Mouse (Mus musculus): Measurements from ENCODE around the gene Ddah1.
A peak's percentile ranks its signal among the peaks of the same experiment; 100 is the strongest.

Gene Ddah1

DNA sequence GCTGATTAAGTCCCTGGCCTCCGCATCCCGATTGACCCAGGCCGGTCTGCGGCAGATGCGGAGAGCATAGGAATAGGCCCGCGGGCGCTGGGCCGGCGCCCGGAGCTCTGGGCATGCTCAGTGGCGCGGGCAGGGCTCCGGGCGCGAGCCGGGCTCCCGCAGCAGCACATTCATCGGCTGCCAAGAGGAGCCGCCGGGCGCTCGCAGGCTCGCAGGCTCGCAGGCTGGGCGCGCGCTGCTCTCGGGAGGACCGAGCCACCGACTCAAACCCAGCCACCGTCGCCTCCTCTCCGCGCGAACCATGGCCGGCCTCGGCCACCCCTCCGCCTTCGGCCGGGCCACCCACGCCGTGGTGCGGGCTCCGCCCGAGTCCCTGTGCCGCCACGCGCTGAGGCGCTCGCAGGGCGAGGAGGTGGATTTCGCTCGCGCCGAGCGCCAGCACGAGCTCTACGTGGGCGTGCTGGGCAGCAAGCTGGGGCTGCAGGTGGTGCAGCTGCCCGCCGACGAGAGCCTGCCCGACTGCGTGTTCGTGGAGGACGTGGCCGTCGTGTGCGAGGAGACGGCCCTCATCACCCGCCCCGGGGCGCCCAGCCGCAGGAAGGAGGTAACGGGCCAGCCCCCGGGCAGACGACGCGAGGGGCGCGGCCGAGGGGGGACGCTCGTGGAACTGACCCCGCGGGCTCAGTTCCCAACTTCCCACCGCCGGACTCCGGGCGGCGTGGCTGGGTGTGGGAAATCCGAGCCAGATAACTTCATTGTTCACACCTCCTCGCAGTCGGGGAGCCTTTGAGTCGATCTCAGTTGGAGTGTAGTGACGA is at the start of gene Ddah1:
Ddah1 (plus strand) TSS at position 115 of the 818 bp plus-strand sequence.
- peak; percentile 47 to 63 for DNase-seq (ENCODE audit: low spot score in 2 of 2)

DNA sequence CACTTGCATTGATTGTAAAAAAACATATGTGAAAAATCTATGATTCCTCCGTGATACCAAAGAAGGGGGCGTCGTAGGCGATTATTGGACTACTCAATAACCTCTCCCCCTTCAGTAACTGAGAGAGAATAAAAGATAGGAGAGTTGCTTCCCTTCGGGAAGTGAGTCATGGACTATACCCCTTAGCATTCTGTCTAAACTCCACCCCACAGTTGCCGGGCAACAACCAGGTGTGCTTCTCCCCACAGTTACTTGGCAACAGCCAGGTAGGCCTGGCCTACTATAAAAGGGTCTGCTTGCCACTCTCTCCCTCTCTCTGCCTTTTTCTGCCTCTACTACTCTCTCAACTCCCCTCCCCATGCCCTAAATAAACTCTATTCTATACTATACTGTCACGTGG is 42.6 kb upstream of the Ddah1 start:
- DNase-seq (ENCODE audit: low spot score in 2 of 2) = no peak

DNA sequence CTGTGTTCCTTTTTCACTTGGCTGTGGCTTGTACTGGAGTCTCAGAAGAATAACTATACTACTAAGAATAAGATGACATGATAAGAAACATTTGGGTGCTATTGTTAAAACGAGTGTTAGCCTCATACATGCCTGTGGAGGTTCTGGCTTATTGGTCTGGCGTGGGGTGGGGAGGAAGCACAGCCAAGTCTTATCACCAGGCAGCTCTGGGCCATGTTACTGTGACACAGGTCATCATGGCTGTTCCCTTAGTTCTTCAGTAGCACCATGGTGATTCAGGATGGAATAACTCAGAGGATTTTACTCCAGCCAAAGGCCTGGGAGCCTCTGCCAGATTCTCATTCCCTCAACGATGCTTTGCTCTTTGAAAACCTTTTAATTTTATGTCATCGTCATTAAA is 38.8 kb upstream of the Ddah1 start:
- no peak for DNase-seq (ENCODE audit: low spot score in 2 of 2)

- DNase-seq (ENCODE audit: low spot score in 2 of 2) = no peak
These were observed 33.4 kb upstream of the Ddah1 start for GRCm38 (mm10) chr3:145725078-145725477.

DNA sequence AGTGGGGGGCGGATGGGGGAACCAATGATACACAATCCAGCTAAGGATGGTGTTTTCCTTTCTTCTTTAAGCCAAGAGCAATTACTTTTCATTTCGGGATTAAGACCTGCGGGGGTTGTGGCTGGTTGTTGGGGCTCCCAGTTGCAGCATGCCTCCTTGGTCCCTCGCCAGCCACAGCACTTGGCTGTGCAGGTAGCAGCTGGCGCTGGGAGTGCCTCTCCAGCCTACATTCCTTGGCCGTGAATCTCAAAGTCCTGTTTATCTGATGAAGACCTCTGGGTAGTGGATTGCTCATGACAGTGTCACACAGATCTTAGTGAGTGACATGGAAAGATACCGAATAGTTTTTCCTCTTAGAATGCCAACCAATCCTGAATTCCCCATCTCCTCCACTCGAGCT is 30.1 kb upstream of the Ddah1 start:
- no peak for DNase-seq (ENCODE audit: low spot score in 2 of 2)

GRCm38 (mm10) chr3:145729531-145729930 is 28.9 kb upstream of the Ddah1 start:
- no peak for DNase-seq (ENCODE audit: low spot score in 2 of 2)

DNA sequence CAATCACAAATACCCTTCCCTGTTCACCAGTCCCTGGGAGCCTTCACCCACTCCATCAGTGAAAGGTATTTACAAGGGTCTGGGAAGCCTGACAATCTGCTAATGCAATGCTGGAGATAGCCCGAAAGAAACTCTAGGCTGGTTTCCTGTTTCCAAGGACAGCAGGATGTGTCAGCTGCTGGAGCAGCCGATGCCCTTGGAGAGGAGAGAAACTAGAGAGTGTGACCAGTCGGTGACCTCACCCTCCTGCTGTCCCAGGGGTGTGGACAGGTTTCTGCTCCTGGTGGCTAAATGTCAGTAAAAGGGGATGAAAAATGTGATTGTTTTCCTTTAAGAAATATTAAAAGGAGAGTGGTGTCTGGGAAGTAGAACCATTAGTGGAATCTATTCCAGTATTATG is 28.4 kb upstream of the Ddah1 start:
- DNase-seq (ENCODE audit: low spot score in 2 of 2) = no peak

DNA sequence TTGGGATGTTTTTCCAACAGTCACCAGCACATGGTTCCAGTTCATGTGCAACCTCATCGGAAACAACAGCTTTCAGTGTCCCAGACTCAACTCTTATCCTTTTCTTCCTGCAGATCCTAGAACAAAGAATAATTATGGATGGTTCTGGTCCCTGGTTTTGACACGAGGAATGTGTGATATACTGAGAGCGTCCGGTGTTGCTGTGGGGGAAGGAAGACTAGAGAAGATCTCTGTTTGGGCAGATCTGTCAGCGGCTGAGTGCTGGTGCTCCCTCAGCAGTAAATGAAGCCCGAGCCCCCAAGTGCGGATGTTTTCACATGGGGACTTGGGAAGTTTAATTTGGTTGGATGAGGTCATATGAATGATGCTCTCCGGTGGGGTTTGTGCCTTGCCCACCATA is 23.6 kb upstream of the Ddah1 start:
- no peak for DNase-seq (ENCODE audit: low spot score in 2 of 2)

DNA sequence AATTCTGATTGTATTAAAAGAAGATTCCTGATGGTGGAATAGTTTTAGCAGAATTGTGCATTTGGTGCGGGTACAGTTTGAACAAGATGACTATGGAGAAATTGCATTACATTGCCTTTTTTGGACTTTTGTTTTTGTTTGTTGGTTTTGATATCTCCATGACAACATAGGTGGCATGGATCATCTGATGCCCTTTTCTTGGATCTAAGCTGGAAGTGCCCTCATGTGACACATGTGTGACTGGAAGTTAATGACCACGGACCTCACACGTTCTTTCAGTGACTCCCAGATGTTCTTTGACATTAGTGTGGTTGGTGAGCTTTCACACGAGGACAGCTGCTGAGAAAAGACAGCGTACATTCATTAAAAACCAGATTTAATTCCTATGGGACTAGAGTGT is 21.9 kb upstream of the Ddah1 start:
- DNase-seq (ENCODE audit: low spot score in 2 of 2) = no peak

DNA sequence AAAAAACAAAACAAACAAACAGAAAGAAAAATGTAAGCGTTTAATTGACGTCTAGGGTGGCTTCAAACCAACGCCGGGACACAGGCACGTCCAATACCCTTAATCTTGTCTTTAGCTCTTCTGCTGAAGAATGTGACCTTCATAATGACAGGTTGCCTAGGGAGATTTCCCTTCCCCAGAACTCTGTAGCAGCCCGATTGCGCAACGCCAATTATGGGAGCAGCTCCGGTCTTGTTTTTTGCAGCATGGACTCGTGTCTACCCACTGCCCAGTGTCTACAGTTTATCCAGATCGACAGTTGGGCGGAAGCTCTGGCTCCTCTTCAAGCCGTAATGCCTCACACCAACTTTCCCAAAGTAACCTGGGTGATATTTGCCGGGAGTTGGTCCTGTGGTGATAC is 19.8 kb upstream of the Ddah1 start:
- no peak for DNase-seq (ENCODE audit: low spot score in 2 of 2)

DNA sequence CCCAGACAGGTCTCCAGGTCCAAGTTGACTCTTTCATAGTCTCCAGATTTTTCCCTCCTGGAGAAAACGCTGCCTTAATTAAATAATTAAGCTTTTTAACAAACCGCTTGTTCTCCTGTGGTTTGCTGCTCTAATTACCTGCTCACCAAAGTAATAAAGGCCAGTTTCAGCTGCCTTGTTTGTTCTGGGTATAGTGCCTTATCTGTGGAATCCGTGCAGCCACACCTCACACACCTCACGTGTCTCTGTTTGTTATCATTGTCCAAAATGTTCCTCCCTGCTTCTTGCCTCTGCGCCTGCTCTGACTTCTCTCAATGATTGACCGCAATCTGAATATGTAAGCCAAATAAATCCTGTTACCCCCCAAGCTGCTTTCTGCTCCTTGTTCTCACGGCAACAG is 18.6 kb upstream of the Ddah1 start:
- no peak for DNase-seq (ENCODE audit: low spot score in 2 of 2)

DNA sequence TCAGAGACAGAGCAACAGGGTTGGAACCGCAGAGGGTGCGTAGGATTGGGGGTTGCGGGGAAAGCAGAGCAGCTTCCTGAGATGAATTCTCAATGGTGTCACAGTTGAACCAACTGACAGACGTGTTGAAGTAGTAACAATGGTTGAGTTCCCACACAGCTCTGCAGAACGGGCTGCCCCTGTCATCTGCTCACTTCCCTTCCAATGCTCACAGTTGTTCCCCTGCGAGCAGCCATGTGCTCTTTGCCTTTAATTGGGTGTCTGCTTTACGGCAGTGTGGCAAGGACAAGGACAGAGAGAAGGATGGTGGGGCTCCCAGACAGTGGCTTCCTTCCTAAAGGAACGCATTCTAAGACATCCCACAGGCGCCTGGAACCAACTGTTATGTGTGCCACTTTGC is 15.4 kb upstream of the Ddah1 start:
- no peak for DNase-seq (ENCODE audit: low spot score in 2 of 2)

DNA sequence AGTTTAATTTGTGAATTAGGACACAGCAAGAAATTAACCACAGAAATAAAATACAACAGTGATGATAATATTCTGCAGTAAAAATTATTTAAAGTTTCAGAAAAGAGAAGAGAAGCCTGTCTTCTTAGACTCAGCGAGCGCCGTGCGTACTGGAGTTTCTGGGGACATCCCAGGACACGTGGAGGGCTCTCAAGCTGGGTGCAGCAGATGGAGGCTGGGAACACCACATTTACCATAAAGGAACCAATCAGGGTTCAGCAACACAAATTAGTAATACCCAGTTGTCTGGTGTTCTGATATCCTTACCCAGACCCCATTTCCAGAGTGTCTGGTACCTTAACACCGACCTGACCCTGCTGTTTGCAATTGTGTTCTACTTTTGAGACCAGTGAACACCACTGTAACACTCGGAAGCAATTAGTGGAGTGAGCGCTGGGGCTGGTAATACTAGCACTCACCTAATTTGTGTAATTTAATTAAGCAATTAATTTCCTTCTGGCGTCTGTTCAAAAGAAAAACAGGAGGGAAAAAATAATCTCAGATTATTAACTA is 14.9 kb upstream of the Ddah1 start:
- DNase-seq (ENCODE audit: low spot score in 2 of 2) = no peak

DNA sequence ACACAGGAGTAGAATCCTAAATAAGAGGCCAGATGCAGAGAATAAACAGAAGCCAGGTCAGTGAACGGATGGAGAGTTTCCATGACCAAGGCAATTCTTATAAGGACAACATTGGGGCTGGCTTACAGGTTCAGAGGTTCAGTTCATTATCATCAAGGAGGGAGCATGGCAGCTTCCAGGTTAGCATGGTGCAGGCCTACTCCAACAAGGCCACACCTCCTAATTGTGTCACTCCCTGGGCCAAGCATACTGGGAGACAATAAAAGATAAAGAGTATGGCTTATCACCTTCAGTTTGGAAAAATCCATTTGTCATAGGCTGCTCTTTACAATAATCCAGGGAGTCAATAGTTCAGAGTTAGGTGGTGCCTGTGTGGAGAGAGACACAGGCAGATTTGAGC is 9.8 kb upstream of the Ddah1 start:
- DNase-seq (ENCODE audit: low spot score in 2 of 2) = no peak

GRCm38 (mm10) chr3:145756457-145756856 is 2.0 kb upstream of the Ddah1 start:
- no peak for DNase-seq (ENCODE audit: low spot score in 2 of 2)

DNA sequence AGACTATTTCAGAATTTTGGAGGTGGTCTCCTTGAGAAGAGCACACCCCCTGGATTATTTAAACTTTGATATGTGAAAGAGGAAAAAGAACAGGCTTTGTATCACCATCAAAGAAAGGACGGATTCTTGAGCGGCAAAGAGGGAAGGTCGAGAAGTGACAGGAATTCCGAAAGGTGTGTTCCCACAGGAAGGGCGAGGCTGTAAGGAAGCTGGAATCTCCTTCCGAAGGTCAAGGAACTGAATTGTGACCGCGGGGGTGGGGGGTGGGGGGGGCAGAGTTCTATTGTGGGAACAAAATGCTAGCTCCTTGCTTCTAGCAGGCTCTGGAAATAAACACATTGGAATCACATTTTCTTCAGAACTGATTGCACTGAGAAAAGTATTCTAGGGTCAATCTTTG is 1.3 kb upstream of the Ddah1 start:
- DNase-seq (ENCODE audit: low spot score in 2 of 2) = no peak

- DNase-seq (ENCODE audit: low spot score in 2 of 2) = no peak
These were observed 631 bp upstream of the Ddah1 start for GRCm38 (mm10) chr3:145757844-145758243.

- DNase-seq (ENCODE audit: low spot score in 2 of 2) = no peak
These were observed 1.1 kb downstream of the Ddah1 start for GRCm38 (mm10) chr3:145759379-145760209.

- DNase-seq (ENCODE audit: low spot score in 2 of 2) = no peak
These were observed 2.1 kb downstream of the Ddah1 start for GRCm38 (mm10) chr3:145760547-145760946.

- no peak for DNase-seq (ENCODE audit: low spot score in 2 of 2)
These were observed 3.2 kb downstream of the Ddah1 start for GRCm38 (mm10) chr3:145761501-145762170.

DNA sequence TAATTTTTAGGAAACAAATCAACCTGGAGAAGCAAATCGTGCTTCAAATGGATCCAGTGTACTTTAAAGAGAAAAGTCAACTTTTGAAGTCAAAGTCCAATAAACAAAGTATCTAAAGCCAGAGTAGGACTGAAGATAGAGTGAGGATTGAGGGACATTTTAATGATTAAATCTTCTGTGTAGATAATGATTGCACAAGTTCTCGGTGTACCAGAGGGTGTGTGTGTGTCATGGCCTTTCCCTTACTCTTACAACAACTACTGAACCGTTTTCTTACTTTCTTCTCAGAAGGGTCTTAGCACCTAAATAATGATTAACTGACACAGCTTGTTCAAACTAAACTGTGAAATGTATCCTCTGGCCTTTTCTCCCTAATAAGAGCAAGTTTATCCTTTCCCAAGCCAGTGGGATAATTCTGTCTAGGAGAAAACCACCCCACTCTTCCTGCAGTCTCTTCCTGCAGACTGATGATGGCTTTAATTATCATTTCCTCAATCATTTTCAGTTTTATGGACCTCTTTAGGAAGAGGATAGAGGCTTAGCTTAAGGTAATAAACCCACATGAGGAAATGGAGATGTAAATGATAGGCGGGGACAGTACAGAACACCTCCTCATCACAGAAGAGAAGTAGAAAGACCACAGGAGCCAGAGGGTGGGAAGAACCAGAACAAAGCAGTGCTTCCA is 4.6 kb downstream of the Ddah1 start:
- DNase-seq (ENCODE audit: low spot score in 2 of 2) = no peak

GRCm38 (mm10) chr3:145763642-145763972 is 5.1 kb downstream of the Ddah1 start:
- no peak for DNase-seq (ENCODE audit: low spot score in 2 of 2)
